Mouse (Mus musculus): ENCODE measurements around the gene Arap1.

DNA sequence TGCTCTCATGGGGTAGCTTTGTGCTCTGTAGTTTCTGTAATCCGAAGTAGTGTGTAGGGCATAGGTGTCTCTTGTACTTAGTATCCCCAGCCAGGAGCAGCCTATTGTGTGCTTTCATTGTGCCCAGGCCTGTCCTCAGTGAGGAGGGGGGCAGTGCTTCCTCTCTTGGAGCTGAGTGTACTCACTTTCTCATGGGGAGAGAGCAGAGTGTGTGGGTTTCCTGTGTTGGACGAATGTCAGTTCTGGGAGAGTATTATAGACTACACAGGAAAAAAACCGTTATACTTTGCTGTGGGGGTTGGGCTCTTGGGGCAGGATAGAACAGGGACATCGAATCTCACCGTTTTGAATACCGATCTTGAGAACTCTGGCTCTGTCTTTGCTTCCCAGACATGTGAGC lies 6.5 kb upstream of the Arap1 start:
- TF ChIP-seq CTCF (IDR thresholded peaks at IDR 0.05; ENCODE audit: low read depth, low read length) (no peak), POLR2A (IDR thresholded peaks at IDR 0.05; ENCODE audit: extremely low read depth, insufficient read depth, low read length) (no peak)
